Mouse (Mus musculus): Measurements from ENCODE around the gene Tcea2. TPM values are rescaled to one million over a fixed set of nuclear protein-coding genes. Genes with fewer than 3 reads are reported as not detected.

Tcea2 gene
- polyA plus RNA-seq, 1 experiment, result 4.5 TPM

- 76% methylated on average over 33 of the region's 33 CpGs for WGBS
- no peak for DNase-seq (ENCODE audit: low read depth, low spot score)
Observed at GRCm38 (mm10) chr2:181696801-181697420, 16.8 kb downstream of the Tcea2 start.

- WGBS, result 40% methylated on average over 5 of the region's 5 CpGs
- no peak for DNase-seq (ENCODE audit: low read depth, low spot score)
Observed at GRCm38 (mm10) chr2:181698241-181698640, 18.1 kb downstream of the Tcea2 start, which contains the start of gene Lkaaear1. Gene Lkaaear1 (minus strand): TSS chr2:181698442.

- DNase-seq (ENCODE audit: low read depth, low spot score), result no peak
- WGBS, result 38% methylated on average over 4 of the region's 4 CpGs
Observed at GRCm38 (mm10) chr2:181706668-181707067, 26.6 kb downstream of the Tcea2 start.

GRCm38 (mm10) chr2:181713749-181714148, 33.6 kb downstream of the Tcea2 start:
- WGBS, result 80% methylated on average over 1 of the region's 1 CpGs
- no peak for DNase-seq (ENCODE audit: low read depth, low spot score)

- WGBS, result 3% methylated on average over 7 of the region's 7 CpGs
- no peak for DNase-seq (ENCODE audit: low read depth, low spot score)
Observed at GRCm38 (mm10) chr2:181714903-181715326, 34.8 kb downstream of the Tcea2 start, which contains the start of gene Oprl1. Gene Oprl1 (plus strand): TSS chr2:181715016.

- no peak for DNase-seq (ENCODE audit: low read depth, low spot score)
- 65% methylated on average over 3 of the region's 3 CpGs for WGBS
Observed at GRCm38 (mm10) chr2:181715382-181715781, 35.3 kb downstream of the Tcea2 start.

GRCm38 (mm10) chr2:181716991-181717390, 36.9 kb downstream of the Tcea2 start:
- no peak for DNase-seq (ENCODE audit: low read depth, low spot score)
- 33% methylated on average over 3 of the region's 3 CpGs for WGBS

- WGBS, result 15% methylated on average over 3 of the region's 3 CpGs
- DNase-seq (ENCODE audit: low read depth, low spot score), result no peak
Observed at GRCm38 (mm10) chr2:181720061-181720460, 40.0 kb downstream of the Tcea2 start.

- no peak for DNase-seq (ENCODE audit: low read depth, low spot score)
Observed at GRCm38 (mm10) chr2:181721200-181721599, 41.1 kb downstream of the Tcea2 start.

GRCm38 (mm10) chr2:181722213-181722612, 42.1 kb downstream of the Tcea2 start:
- no peak for DNase-seq (ENCODE audit: low read depth, low spot score)
- 14% methylated on average over 3 of the region's 3 CpGs for WGBS

- DNase-seq (ENCODE audit: low read depth, low spot score), result no peak
- 35% methylated on average over 9 of the region's 9 CpGs for WGBS
Observed at GRCm38 (mm10) chr2:181727659-181728262, 47.7 kb downstream of the Tcea2 start.

GRCm38 (mm10) chr2:181730051-181730450, 49.9 kb downstream of the Tcea2 start:
- WGBS, result 20% methylated on average over 3 of the region's 3 CpGs
- no peak for DNase-seq (ENCODE audit: low read depth, low spot score)

Other genes starting within 250 kb of the Tcea2 start
- gene Zbtb46, start 220.9 kb upstream of the Tcea2 start, polyA plus RNA-seq (2012; rRNA removed), result 1.6 and 1.7 TPM in 2 replicates
- gene Abhd16b, start 187.1 kb upstream of the Tcea2 start, polyA plus RNA-seq (2012; rRNA removed), result 0.05 and 0.11 TPM in 2 replicates
- 26.8 and 28.8 TPM in 2 replicates for gene Tpd52l2, start 183.2 kb upstream of the Tcea2 start, polyA plus RNA-seq (2012; rRNA removed)
- 38.0 and 53.9 TPM in 2 replicates for gene Dnajc5, start 159.8 kb upstream of the Tcea2 start, polyA plus RNA-seq (2012; rRNA removed)
- gene Uckl1, start 95.4 kb upstream of the Tcea2 start, polyA plus RNA-seq (2012; rRNA removed), result 132 and 189 TPM in 2 replicates
- gene Prpf6, start 88.4 kb upstream of the Tcea2 start, polyA plus RNA-seq (2012; rRNA removed), result 12.2 and 16.0 TPM in 2 replicates
- 8.9 and 18.8 TPM in 2 replicates for gene Zfp512b, start 87.5 kb upstream of the Tcea2 start, polyA plus RNA-seq (2012; rRNA removed)
- 23.4 and 28.4 TPM in 2 replicates for gene Samd10, start 81.1 kb upstream of the Tcea2 start, polyA plus RNA-seq (2012; rRNA removed)
- gene Gm29797, start 23.3 kb upstream of the Tcea2 start, polyA plus RNA-seq (2012; rRNA removed), result 0.20 and 0.33 TPM in 2 replicates
- 14.3 and 18.2 TPM in 2 replicates for gene Sox18, start 8.7 kb upstream of the Tcea2 start, polyA plus RNA-seq (2012; rRNA removed)
- 25.9 and 29.2 TPM in 2 replicates for gene Rgs19, start 13.7 kb downstream of the Tcea2 start, polyA plus RNA-seq (2012; rRNA removed)
- not detected in 2 replicates for gene Lkaaear1, start 18.1 kb downstream of the Tcea2 start, polyA plus RNA-seq (2012; rRNA removed)
- gene Oprl1, start 34.7 kb downstream of the Tcea2 start, polyA plus RNA-seq (2012; rRNA removed), result 0.27 and 0.41 TPM in 2 replicates
- 0.60 and 0.67 TPM in 2 replicates for gene Myt1, start 83.0 kb downstream of the Tcea2 start, polyA plus RNA-seq (2012; rRNA removed)
- 11.0 and 20.2 TPM in 2 replicates for gene Pcmtd2, start 157.5 kb downstream of the Tcea2 start, polyA plus RNA-seq (2012; rRNA removed)
- gene Polr3k, start 184.0 kb downstream of the Tcea2 start, polyA plus RNA-seq (2012; rRNA removed), result 6.2 and 6.4 TPM in 2 replicates

Measured in large intestine, adult 2 months (tissue).